Mouse (Mus musculus) bone marrow macrophage, adult 2 months (primary cell): Measurements from ENCODE around the gene Clec12b.

Experiments used
- CTCF ChIP-seq: IDR thresholded peaks from 2 replicates; pipeline ENCODE4 v1.5.1; 2012; ENCODE audit warnings: low read depth, mild to moderate bottlenecking, low read length, moderate library complexity
- POLR2A ChIP-seq: IDR thresholded peaks from 2 replicates; pipeline ENCODE4 v1.6.1; 2012; ENCODE audit warnings: mild to moderate bottlenecking, low read depth, low read length, borderline replicate concordance

GRCm38 (mm10) chr6:129374937-129375471, 10.7 kb downstream of the Clec12b start:
- TF ChIP-seq CTCF (no peak), POLR2A (no peak)
